Comparison of ENCODE assay signal across 15 mouse cellular contexts in the genomic region with DNA sequence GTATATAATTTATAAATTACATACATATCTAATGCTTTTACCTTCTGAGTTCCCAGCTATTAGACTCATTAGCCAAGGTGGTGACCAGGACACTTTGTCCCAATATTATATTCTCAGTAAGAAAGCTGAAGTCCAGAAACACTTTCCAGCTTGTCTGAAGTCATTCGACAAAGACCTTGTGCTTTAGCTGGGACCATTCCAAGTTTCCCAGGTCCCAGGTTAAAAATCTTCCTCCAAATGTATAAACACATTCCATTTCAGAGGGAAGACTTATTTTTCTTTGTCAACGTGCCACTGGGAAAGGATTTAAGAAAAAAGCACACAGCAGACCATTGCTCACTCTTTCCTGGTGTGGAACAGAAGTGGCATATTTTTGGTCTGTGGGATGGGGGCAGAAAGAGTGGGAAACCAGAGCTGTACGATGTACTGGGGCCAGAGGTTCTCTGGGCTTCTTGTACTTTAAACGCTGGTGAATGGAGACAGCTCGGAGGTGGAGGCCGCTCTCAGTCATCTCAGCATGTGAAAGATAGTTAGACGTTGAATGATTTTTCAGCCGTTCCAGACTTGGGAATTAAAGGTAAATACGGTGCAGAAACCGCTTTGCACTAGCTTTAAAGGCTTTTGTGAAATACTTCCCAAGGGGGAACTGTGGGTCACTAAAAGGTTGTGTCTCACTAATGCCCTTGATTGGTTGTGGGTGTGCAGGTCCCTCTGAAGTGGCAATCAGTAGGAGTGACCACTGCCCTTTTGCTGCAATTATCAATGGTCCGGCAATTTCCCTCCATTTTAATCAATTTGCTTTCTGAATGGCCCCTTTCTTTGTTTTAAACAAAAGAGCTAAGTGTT.
A peak's percentile ranks its signal among the peaks of the same experiment; 100 is the strongest.
DNase-seq lines count a peak whose midpoint lies in the region; ATAC-seq and TF ChIP-seq lines count a peak whose summit lies in the region.
"Had no signal": no experiment of that assay in that cellular context is flagged by ENCODE, and none has a peak within 500 bp of the region (broad histone marks: within the 10 kb centered on the region; RNA-seq: fewer than 3 reads in every experiment).

No protein-coding gene starts in this region.

- ATAC-seq in hindbrain, embryonic 12.5 days (ENCODE audit: low FRiP score), result no peak
- no peak for ATAC-seq in hindbrain, embryonic 16.5 days
- ATAC-seq in midbrain, embryonic 11.5 days (ENCODE audit: low FRiP score), result peak; percentile 61
- no peak for ATAC-seq in midbrain, embryonic 14.5 days (ENCODE audit: low FRiP score, low TSS enrichment)
- no peak for ATAC-seq in embryonic facial prominence, embryonic 14.5 days (ENCODE audit: low read depth)
- ATAC-seq: CD4-positive, CD25-positive, alpha-beta regulatory T cell, adult 4 months had no signal

- H3K27ac ChIP-seq in hindbrain, embryonic 12.5 days, result 0 out of 2 replicates have a peak overlapping the region, but pooled peaks have one; percentile 9
- no peak overlapping the region for H3K27ac ChIP-seq in hindbrain, embryonic 16.5 days (ENCODE audit: low read depth, low read length)
- H3K27ac ChIP-seq in midbrain, embryonic 11.5 days (ENCODE audit: low read depth, low read length), result no peak overlapping the region
- no peak overlapping the region for H3K27ac ChIP-seq in midbrain, embryonic 14.5 days (replicated peaks; ENCODE audit: low read depth, low read length)
- peak overlapping the region; percentile 33 for H3K27ac ChIP-seq in embryonic facial prominence, embryonic 14.5 days (replicated peaks; ENCODE audit: low read depth, low read length)
- H3K27ac ChIP-seq in thymus, adult 2 months (ENCODE audit: control insufficient read depth, insufficient read depth, low read length), result no peak overlapping the region
- H3K27ac ChIP-seq: hindbrain, embryonic 15.5 days; neural tube, embryonic 13.5 days had no signal

- no peaks in the 10 kb centered on the region for H3K36me3 ChIP-seq in hindbrain, embryonic 12.5 days
- H3K36me3 ChIP-seq in hindbrain, embryonic 16.5 days (ENCODE audit: control insufficient read depth, insufficient read depth, low read length), result no peaks in the 10 kb centered on the region
- no peaks in the 10 kb centered on the region for H3K36me3 ChIP-seq in midbrain, embryonic 11.5 days (ENCODE audit: control insufficient read depth, insufficient read depth, low read length)
- H3K36me3 ChIP-seq in midbrain, embryonic 14.5 days (ENCODE audit: control insufficient read depth, insufficient read depth, low read length), result no peaks in the 10 kb centered on the region
- H3K36me3 ChIP-seq in embryonic facial prominence, embryonic 14.5 days (ENCODE audit: control insufficient read depth, insufficient read depth, low read length), result no peaks in the 10 kb centered on the region
- H3K36me3 ChIP-seq in thymus, adult 2 months (ENCODE audit: control insufficient read depth, insufficient read depth, low read length), result no peaks in the 10 kb centered on the region
- H3K36me3 ChIP-seq: hindbrain, embryonic 15.5 days; neural tube, embryonic 13.5 days had no signal

- no peak overlapping the region for H3K4me3 ChIP-seq in hindbrain, embryonic 12.5 days
- H3K4me3 ChIP-seq in hindbrain, embryonic 16.5 days (ENCODE audit: low read length), result no peak overlapping the region
- H3K4me3 ChIP-seq in midbrain, embryonic 11.5 days (ENCODE audit: low read depth, low read length), result no peak overlapping the region
- H3K4me3 ChIP-seq in midbrain, embryonic 14.5 days (replicated peaks; ENCODE audit: low read depth, low read length), result no peak overlapping the region
- no peak overlapping the region for H3K4me3 ChIP-seq in embryonic facial prominence, embryonic 14.5 days (ENCODE audit: low read depth, low read length)
- H3K4me3 ChIP-seq in thymus, adult 2 months (ENCODE audit: control insufficient read depth, insufficient read depth, low read length), result no peak overlapping the region
- H3K4me3 ChIP-seq: hindbrain, embryonic 15.5 days; neural tube, embryonic 13.5 days had no signal

- H3K9me3 ChIP-seq in hindbrain, embryonic 12.5 days (replicated peaks), result no peaks in the 10 kb centered on the region
- H3K9me3 ChIP-seq in hindbrain, embryonic 16.5 days (ENCODE audit: control insufficient read depth, low read length), result no peaks in the 10 kb centered on the region
- H3K9me3 ChIP-seq in midbrain, embryonic 11.5 days (ENCODE audit: control insufficient read depth, low read length), result no peaks in the 10 kb centered on the region
- H3K9me3 ChIP-seq in midbrain, embryonic 14.5 days (ENCODE audit: control insufficient read depth, low read length), result no peaks in the 10 kb centered on the region
- no peaks in the 10 kb centered on the region for H3K9me3 ChIP-seq in embryonic facial prominence, embryonic 14.5 days (ENCODE audit: control insufficient read depth, low read length)
- H3K9me3 ChIP-seq: hindbrain, embryonic 15.5 days; neural tube, embryonic 13.5 days had no signal

- no peak for TF ChIP-seq CTCF in thymus, adult 2 months (IDR thresholded peaks at IDR 0.05; ENCODE audit: borderline replicate concordance, control insufficient read depth, extremely low read depth, insufficient read depth, low read length, poor library complexity)

- H3K4me1 ChIP-seq in hindbrain, embryonic 12.5 days, result peaks cover 7% of the 10 kb centered on the region
- no peaks in the 10 kb centered on the region for H3K4me1 ChIP-seq in hindbrain, embryonic 16.5 days (ENCODE audit: control insufficient read depth, insufficient read depth, low read depth, low read length)
- peaks cover 5% of the 10 kb centered on the region; the same call in 1 of the 2 replicates for H3K4me1 ChIP-seq in midbrain, embryonic 11.5 days (ENCODE audit: control insufficient read depth, insufficient read depth, low read length)
- H3K4me1 ChIP-seq in midbrain, embryonic 14.5 days (ENCODE audit: control insufficient read depth, insufficient read depth, low read length), result 0 out of 2 replicates have a peak, but pooled peaks cover 3% of the 10 kb centered on the region
- H3K4me1 ChIP-seq in embryonic facial prominence, embryonic 14.5 days (ENCODE audit: control insufficient read depth, insufficient read depth, low read length), result peaks cover 19% of the 10 kb centered on the region
- H3K4me1 ChIP-seq in thymus, adult 2 months (replicated peaks; ENCODE audit: control insufficient read depth, insufficient read depth, low read length), result no peaks in the 10 kb centered on the region

- DNase-seq in midbrain, embryonic 11.5 days (ENCODE audit: low spot score, missing footprints), result peak; percentile 89
- no peak for DNase-seq in midbrain, embryonic 14.5 days
- peak; percentile 55 for DNase-seq in embryonic facial prominence, embryonic 14.5 days (ENCODE audit: low spot score)
- DNase-seq in yolk sac, embryonic 10.5 days (ENCODE audit: low spot score), result peak; percentile 4
- DNase-seq in adrenal gland, postnatal 25 days, result no peak
- DNase-seq in thymus, adult 2 months, result no peak
- DNase-seq: cerebellum, postnatal 36 days; left cerebral cortex, postnatal 4 days; lung, adult 18-20 months; right cerebral cortex, postnatal 25 days had no signal

- WGBS in hindbrain, embryonic 12.5 days, result 13% methylated on average over 11 of the region's 11 CpGs
- WGBS in hindbrain, embryonic 16.5 days, result 15% methylated on average over 11 of the region's 11 CpGs
- WGBS in midbrain, embryonic 11.5 days, result 21% methylated on average over 11 of the region's 11 CpGs
- 21% methylated on average over 11 of the region's 11 CpGs for WGBS in midbrain, embryonic 14.5 days
- WGBS in embryonic facial prominence, embryonic 14.5 days, result 24% methylated on average over 11 of the region's 11 CpGs
- 93% methylated on average over 11 of the region's 11 CpGs for WGBS in thymus, adult 2 months

- no peak overlapping the region for H3K9ac ChIP-seq in hindbrain, embryonic 12.5 days
- H3K9ac ChIP-seq in hindbrain, embryonic 16.5 days (ENCODE audit: low read depth, low read length), result no peak overlapping the region
- no peak overlapping the region for H3K9ac ChIP-seq in midbrain, embryonic 11.5 days (ENCODE audit: low read length)
- no peak overlapping the region for H3K9ac ChIP-seq in midbrain, embryonic 14.5 days (replicated peaks; ENCODE audit: low read length)
- no peak overlapping the region for H3K9ac ChIP-seq in embryonic facial prominence, embryonic 14.5 days (ENCODE audit: low read depth, low read length)
- H3K9ac ChIP-seq: hindbrain, embryonic 15.5 days; neural tube, embryonic 13.5 days had no signal

- H3K4me2 ChIP-seq in hindbrain, embryonic 12.5 days (replicated peaks), result no peak overlapping the region
- H3K4me2 ChIP-seq in hindbrain, embryonic 16.5 days (ENCODE audit: low read length), result no peak overlapping the region
- H3K4me2 ChIP-seq in midbrain, embryonic 11.5 days, result no peak overlapping the region
- H3K4me2 ChIP-seq in midbrain, embryonic 14.5 days (ENCODE audit: low read length), result no peak overlapping the region
- no peak overlapping the region for H3K4me2 ChIP-seq in embryonic facial prominence, embryonic 14.5 days (ENCODE audit: low read depth, low read length)
- H3K4me2 ChIP-seq: hindbrain, embryonic 15.5 days; neural tube, embryonic 13.5 days had no signal

- no peak for TF ChIP-seq POLR2A in thymus, adult 2 months (IDR thresholded peaks at IDR 0.05; ENCODE audit: control insufficient read depth, extremely low read depth, insufficient read depth, low read length, poor library complexity)

- H3K27me3 ChIP-seq in hindbrain, embryonic 12.5 days, result no peaks in the 10 kb centered on the region
- H3K27me3 ChIP-seq in hindbrain, embryonic 16.5 days (replicated peaks; ENCODE audit: control insufficient read depth, insufficient read depth, low read length), result no peaks in the 10 kb centered on the region
- H3K27me3 ChIP-seq in midbrain, embryonic 11.5 days (ENCODE audit: control insufficient read depth, insufficient read depth, low read length), result no peaks in the 10 kb centered on the region
- no peaks in the 10 kb centered on the region for H3K27me3 ChIP-seq in midbrain, embryonic 14.5 days (ENCODE audit: control insufficient read depth, insufficient read depth, low read length)
- no peaks in the 10 kb centered on the region for H3K27me3 ChIP-seq in embryonic facial prominence, embryonic 14.5 days (replicated peaks; ENCODE audit: control insufficient read depth, insufficient read depth, low read length)
- no peaks in the 10 kb centered on the region for H3K27me3 ChIP-seq in thymus, adult 2 months (ENCODE audit: control insufficient read depth, insufficient read depth, low read length)
- H3K27me3 ChIP-seq: hindbrain, embryonic 15.5 days had no signal

Comparison
In these comparisons a context has a peak if more than half of its experiments do, and no peak if none do; other contexts are left out.
1. H3K27ac ChIP-seq: peak in hindbrain, embryonic 12.5 days (single experiment) and embryonic facial prominence, embryonic 14.5 days (single experiment); none in hindbrain, embryonic 16.5 days (single experiment), midbrain, embryonic 11.5 days (single experiment), midbrain, embryonic 14.5 days (single experiment) and thymus, adult 2 months (single experiment).
2. DNase-seq: peak in midbrain, embryonic 11.5 days (single experiment), embryonic facial prominence, embryonic 14.5 days (single experiment) and yolk sac, embryonic 10.5 days (single experiment); none in midbrain, embryonic 14.5 days (single experiment), adrenal gland, postnatal 25 days (single experiment) and thymus, adult 2 months (single experiment).